Mouse (Mus musculus) lung, postnatal 4 days (tissue): ENCODE data around the gene Gm20458.

Source experiments
- DNase-seq, 2 experiments: peaks; one replicate each; pipeline ENCODE4 v3.0.0; 2021

Gene Gm20458

DNA sequence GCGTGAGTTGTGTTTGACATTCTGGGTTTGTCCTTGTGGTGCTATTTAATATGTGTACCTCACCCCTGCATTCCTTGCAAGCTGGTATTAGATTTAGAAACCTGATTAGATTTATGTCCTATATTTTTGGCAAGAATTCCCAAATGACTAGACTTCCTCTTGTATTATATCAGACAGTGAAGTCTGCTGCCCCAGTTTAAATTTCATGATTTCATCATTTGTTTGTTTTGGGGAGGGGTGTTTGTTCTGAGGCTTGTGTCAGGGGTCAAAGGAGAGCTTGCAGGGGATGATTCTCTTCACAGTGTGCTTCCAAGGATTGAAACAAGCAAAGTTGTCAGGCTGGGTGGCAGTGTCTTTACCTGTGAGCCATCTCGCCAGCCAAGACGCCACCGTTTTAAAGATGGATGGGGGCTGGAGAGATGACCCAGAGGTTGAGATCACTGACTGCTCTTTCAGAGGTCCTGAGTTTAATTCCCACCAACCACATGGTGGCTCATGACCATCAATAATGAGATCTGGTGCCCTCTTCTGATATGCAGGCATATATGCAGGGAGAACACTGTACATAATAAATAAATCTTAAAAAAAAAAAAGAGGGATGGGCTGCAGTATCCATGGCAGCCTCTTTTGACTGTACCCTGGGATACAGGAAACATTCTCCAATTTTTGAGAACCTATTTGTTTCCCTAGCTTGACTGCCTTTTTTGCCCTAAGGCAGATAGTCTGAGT lies 45.0 kb downstream of the Gm20458 start:
- no peak for DNase-seq

DNA sequence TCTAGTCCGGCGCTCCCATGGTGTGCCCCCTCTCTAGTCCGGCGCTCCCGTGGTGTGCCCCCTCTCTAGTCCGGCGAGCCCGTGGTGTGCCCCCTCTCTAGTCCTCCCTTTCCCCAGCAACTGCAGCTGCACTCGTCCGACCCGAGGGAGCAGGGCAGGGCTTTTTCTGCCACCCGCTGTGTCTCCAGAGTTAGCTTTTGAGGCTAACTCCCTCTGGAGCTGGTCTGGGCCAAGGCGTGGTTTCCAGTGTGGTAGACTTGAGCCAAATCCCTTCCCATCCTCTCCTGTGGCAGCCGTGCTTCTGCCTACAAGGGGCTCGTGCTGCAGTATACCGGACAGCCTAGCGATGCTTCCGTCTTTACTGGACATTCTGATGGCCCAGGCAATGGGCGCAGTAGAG lies 47.0 kb downstream of the Gm20458 start:
- no peak for DNase-seq

DNA sequence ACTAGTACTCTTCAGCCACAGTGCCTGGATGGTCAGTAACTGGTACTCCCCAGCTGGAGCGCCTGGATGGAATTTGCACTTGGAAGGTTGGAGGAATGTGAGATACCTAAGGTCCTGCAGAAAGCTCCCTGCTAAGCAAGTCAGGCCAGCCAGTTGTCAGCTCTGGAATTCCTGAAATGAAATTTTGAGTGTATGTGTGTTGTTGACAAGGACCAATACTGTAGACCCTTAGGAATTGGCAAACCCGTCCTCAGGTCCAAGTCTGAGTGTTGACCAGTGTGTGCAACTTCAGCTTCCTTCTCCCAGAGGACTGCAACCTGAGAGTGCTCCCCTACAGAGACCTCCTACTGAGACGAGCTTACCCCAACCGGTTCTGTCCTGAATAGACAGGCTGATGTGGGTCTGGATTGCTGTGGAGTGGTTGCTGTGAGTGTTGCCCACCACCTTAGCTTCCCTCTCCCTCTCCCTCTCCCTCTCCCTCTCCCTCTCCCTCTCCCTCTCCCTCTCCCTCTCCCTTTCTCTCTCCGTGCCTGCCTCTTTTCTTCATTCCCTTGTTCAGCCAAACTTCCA lies 49.9 kb downstream of the Gm20458 start:
- peak; percentile 19 to 67 for DNase-seq

DNA sequence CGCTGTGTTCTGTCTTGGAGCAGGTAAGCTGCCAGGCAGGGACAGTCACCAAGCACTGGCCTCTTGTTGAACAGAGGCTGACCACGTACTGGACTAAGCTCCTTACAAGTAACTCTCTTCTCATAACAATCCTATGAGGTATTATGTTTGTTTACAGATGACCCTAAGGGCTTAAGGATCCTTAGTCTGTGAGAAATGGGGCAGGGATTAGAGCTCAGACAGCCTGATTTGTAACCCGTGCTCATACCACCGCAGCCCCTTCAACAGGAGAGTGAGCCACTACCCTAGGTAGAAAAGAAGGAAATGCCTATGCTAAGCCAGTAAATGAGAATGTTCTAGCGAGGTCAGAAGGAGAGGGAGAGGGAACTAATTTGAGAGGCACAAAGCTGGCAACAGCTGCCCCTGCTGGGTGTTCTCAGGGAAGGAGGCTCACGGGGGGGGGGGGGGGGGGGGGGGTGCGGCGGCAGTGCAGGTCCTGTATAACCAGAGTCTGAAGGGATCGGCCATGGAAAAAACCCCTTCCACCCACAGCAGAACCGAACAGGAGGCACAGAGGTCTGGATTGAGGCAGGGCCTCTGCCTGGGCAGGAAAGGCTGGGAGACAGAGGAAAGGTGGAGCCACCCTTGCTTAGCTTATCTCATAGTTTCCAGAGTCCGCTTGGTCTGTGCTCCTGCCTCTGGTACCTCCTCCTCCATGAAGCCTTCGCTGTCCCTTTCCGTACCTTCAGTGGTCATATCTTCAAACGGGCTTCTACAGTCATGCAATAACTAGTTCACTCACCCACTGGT lies 51.5 kb downstream of the Gm20458 start:
- DNase-seq: peak; percentile 39 to 53

DNA sequence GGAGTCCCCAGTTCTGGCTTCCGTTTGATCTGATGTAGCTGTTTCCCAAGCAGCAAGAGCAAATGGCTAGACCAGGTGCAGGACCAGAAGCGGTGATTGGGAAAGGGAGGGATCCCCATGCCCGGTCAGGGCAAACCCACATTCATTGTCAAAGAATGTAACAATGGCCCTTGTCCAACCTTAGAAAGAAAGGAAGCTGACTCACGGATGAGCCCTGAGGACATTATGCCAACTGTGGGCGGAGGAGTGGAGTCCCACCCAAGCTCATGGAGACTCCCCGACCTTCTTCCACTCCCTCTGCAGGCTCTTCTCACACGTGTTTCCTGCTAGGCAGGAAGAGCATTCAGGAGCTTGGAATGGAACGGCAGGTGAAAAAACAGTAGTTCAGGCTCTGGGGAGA lies 52.6 kb downstream of the Gm20458 start:
- DNase-seq: peak; percentile 57 to 77

DNA sequence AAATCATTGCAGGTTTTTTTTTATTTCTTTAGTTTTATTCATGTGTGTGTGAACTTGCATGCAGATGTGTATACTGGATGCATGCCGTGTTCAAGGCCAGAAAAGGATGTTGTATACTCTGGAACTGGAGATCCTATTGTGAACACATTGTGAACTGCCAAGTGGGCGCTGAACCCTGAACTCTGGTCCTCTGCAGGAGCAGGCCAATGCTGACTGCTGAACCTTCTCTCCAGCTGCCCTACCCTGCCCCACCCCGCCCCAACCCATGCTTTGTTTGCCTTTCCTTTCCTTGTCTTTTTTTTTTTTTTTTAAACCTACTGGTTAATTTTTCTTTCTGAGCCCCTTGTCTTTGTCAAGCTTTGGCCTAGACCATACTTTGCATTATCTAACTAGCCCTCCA lies 54.1 kb downstream of the Gm20458 start:
- DNase-seq: no peak

DNA sequence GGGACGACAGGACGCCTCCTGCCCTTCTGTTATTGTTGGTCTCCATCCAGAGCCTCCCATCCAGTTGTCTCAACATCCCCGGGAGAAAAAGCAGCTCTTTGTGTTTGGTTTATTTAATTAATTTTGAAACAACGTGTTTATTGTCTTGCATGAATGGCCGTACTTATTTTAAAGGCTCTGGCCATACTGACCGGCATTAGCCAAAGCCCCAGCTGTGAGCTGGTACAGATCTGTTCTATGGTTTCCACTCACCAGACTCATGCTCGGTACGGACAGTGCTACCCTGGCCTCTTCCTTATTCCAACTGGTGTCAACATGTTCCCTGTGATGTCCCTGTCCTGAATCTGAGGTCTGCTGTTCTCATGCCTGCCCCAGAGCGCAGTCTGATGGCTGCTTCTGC lies 55.1 kb downstream of the Gm20458 start:
- DNase-seq: no peak

DNA sequence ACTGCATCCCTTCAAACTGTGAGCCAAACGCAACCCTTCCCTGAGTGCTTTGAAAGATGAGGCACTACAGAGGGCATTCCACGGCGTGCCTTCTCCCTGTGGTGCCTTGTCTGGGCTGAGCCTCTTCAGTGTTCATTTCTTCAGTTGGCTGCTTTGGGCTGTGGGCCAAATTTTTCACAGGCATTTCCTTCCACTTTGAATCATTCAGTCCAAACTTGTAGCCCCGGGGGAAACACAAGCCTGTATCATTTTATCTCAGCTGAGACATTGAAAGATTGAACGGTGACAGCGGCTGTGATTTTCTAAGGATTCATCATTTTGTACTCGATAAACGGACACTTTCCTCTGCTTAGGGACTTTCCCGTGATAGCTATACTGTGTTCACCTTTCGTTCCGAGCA lies 55.8 kb downstream of the Gm20458 start:
- DNase-seq: no peak

DNA sequence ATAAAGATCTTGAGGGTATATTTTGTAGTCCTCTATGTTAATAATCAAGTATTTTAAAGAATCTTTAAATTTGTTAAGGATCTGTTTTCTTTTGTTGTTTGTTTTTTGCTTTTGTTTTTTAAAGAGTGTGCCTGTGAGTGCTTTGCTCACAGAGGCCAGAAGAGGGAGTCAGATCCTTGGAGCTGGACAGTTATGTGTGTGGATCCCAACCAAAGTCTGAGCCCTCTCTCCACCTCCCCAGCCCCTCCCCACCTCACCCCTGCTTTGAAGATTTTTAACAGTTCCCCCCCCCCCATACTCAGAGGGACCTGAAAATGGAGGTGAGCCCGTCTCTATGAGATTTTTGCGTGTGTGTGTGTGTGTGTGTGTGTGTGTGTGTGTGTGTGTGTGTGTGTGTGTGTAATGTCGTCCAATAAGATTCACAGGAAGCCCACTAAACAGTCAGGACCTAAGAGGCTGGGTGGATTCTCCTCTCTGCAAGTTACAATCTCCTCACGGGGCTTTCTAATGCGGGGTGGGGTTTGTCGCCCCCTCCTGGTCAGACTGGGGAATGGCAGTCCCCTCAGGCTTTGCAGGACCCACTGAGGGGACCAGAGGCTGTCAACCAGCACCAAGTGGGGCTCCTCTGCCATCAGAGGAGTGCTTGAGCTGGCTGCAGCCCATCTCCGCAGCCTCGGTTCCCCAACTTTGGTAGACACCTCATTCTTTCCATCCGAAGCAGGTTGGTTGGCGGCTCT lies 56.9 kb downstream of the Gm20458 start:
- peak; percentile 67 to 79 for DNase-seq

DNA sequence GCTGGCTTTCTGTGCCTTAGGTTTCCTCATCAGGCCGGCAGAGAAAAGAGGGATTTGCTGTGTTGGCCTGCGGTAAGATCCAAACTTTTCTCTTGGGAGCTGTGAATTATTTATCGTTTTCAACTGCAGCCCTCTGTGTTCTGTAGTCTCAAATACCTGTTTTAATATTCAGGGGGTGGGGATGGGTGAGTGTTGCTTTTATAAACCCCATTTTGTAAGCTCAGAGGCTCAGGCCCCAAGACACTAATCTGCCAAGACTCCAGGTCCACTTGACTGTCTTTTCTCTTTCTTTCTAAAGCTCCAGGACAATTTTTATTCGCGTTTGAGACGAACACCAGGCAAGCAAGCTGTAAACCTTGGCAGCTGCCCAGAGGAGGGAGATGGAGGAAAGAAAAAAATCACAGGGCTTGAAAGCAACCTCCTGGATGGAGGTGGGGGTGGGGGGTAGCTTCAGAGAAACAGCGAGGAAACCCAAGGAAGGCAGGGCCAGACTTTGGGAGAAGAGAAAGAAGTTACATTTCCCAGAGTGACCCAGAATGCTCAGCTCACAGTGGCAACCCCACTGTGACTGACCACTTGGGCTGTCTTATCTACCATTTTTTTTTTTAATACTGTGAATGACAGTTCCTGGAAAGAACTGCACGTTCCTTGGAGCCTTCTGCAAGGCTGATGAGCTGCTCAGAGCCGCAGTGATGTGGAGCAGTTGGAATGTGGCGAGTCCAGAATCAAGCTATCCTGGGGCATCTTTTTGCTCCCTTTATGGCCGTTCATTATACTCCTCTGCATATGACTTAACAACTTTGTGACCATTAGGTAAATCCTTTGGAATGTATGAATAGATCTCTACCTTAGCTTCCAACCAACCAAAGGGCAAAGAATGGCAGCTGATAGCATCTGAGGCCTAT lies 57.8 kb downstream of the Gm20458 start:
- DNase-seq: no peak

DNA sequence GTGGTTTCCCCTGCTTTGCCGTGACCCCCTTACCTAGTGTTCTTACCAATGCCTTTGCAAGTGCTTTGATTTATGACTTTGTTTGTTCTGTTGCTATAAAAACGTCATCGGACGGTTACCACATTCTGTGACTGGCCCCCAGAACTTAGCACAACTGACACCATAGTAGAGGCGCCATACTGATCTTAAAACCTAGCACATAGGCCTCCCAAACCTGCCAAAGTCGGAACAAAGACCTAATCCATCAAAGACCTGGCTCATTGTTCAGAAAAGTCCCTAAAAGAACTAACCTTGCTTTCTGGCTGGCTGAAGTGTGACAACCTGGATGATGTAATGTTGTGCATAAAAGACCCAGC lies 58.4 kb downstream of the Gm20458 start:
- no peak for DNase-seq

DNA sequence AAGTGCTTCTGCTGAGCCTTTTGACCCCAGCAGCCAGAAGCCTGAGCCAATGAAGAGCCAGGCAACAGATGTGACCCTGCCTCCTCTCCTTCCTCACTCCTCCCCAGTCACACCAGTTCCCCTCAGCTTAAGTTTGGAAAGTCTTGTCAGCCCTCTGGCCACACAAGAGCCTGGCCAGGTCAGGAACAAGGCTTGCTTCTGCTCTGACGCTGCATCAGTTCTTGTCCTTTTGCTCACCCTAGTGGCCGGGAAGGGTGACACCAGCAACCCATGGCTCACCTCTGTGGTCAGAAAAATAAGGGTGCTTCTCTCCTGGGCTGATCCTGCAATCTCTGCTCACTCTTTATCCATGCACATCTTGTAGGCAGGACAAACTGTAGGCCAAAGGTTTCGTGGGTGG lies 60.0 kb downstream of the Gm20458 start:
- DNase-seq: peak; percentile 70 to 77

DNA sequence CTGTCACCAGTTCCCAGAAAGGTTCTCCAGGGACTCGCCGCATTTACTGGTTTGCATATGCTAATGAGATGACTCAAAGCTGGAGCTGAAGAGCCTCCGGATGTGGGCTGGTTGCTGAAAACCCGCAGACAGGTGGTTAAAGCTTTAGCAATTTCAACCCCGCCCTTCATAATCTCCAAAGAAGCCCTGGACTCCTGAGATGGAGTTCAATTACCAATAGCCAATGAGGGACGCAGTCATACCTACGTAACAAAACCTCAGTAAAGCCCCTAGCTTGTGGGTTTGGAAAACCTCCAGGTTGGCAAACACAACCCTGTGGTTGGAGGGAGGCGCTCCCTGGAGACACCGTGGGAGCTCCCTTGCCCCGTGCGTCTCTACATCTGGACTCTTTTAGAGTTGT lies 61.1 kb downstream of the Gm20458 start:
- peak in 1 of 2 experiments; percentile 34 for DNase-seq

DNA sequence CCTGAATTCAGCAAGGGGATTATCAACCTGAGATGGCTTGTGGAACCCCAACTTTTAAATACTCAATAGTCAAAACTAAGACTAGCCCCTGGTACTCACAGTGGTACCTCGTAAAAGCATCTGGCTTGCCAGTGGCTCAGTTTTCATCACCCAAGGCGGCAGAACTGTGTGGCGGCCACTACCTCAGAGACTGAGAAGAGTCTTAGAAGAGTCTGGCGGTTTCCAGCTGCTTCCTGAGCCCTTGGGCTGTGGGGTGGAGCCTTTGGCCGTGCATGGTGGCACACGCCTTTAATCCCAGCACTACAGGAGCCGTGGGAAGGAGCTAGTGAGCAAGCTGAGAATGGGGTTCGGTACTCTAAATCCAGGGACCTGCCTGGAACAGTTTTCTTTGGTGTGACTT lies 61.5 kb downstream of the Gm20458 start:
- DNase-seq: no peak

DNA sequence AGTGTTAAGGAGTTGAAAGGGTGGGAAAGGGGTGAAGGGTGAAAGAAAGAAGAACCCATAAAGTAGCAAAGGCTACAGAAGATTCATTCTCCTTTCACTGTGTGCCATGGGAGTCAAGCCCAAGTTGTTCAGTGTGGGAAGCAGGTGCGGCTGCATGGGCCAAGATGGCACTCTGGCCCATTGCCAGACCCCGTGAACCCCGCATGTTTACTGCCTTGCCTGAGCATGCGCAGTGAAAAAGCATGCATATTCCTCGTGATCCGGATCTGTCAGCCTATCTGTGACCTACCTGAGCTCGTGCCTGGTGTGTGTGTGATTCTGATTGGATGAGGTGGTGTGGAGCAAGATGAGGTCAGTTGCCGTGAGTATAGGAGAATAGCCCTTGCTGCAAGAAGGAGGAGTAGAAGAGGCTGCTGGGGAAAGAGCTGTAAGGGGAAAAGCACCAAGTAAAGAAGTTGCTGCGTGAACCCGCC lies 62.6 kb downstream of the Gm20458 start:
- DNase-seq: peak in 1 of 2 experiments; percentile 39

DNA sequence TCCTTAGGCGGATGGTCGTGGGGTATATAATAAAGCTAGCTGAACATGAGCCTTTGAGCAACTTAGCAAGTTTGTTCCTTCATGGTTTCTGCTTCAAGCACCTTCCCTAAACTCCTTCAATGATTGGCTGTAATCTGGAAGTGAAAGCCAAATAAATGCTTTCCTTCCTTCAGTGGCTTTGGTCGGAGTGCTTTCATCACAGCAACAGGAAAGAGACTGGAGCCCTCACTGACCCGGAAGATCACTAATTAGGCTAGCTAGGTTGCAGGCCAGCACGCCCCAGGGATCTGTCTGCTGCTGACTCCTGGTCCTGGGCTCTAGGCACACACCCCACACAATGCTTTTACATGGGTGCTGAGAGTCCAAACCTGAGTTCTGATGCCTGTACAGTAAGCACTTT lies 67.8 kb downstream of the Gm20458 start:
- DNase-seq: no peak

DNA sequence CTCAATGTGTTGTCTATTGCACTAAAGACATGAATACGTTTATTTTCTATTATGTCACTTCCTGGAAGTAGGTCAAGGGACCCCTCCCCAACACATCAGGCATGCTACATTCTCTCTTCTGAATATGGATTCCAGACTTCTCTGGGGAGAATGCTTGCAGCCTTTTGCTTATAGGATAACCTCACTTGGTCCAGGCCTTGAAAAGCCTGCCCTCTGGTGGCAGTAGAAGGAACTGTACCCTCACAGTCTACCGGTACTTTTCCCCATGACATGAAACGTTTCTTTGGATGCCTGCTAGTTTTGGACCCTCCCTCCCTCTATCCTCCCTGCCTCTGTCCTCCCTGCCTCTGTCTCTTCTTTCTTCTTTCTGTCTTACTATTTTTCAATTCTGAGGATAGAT lies 70.4 kb downstream of the Gm20458 start:
- peak; percentile 62 to 85 for DNase-seq

DNA sequence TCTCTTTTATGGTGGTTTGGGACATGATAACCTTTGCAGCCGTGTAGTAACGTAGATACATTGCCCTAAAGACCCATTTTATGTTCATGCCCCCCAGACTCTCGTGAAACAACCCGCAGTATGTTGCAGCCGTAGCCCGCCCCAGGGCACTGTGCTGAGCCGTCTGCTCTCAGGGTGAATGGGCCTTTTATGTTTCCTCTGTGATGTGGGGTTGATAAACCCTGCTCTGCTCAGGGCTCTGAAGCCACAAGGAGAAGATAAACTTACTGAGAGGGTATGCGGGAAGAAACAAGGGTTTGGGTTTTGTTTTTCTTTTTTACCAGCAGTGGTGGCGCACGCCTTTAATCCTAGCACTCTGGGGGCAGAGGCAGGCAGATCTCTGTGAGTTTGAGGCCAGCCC lies 73.5 kb downstream of the Gm20458 start:
- DNase-seq: no peak

DNA sequence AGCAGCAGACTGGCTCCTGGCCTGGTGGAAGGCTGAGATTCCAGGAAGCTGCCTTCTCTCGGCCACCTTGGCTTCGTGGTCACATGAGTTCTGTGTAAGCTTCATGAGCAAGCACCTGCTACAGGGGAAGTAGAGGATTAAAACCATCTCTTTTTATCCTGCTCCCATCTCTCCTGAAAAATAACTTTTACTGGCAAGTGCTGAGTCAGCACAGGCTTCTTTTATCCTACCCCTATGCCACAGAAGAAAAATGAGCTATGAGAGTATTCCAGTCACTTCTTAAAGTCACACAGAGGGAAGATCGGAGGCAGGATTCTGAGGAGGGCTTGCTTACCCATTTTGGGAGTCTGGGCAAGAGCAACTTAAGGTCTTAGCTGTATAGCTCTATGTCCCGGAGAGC lies 76.2 kb downstream of the Gm20458 start:
- no peak for DNase-seq
